Mouse (Mus musculus) C2C12 (cell line): ENCODE measurements around the gene Agtrap. TPM values are rescaled to one million over a fixed set of nuclear protein-coding genes. Genes with fewer than 3 reads are reported as not detected.

ENCODE experiments used
- H3K27me3 ChIP-seq: one replicate; pipeline ENCODE4 v1.6.1; 2011; ENCODE audit not compliant: control insufficient read depth, insufficient read depth, insufficient read length
- H3K36me3 ChIP-seq: one replicate; pipeline ENCODE4 v1.6.1; 2011; ENCODE audit not compliant: control insufficient read depth, insufficient read depth
- H3K4me3 ChIP-seq: one replicate; pipeline ENCODE4 v1.5.1; 2011; ENCODE audit warnings: mild to moderate bottlenecking, control low read depth; ENCODE audit not compliant: poor library complexity, insufficient read depth, severe bottlenecking
- H3K79me2 ChIP-seq: one replicate; pipeline ENCODE4 v1.6.1; 2011; ENCODE audit not compliant: control insufficient read depth, insufficient read depth
- H3K79me3 ChIP-seq: one replicate; pipeline ENCODE4 v1.6.1; 2011; ENCODE audit warnings: low read depth, control low read depth
- H3ac ChIP-seq: one replicate; pipeline ENCODE3; 2011; ENCODE audit warnings: low read depth; ENCODE audit not compliant: control insufficient read depth, insufficient read length
- CEBPB ChIP-seq: IDR thresholded peaks from one replicate; pipeline ENCODE4 v1.6.1; 2011; ENCODE audit warnings: low read depth, mild to moderate bottlenecking, control low read depth, moderate library complexity
- CTCF ChIP-seq: IDR thresholded peaks from one replicate; pipeline ENCODE4 v1.5.1; 2011; ENCODE audit not compliant: control insufficient read depth, insufficient read depth, insufficient read length
- FOSL1 ChIP-seq: IDR thresholded peaks from one replicate; pipeline ENCODE4 v1.8.0; 2011; ENCODE audit warnings: mild to moderate bottlenecking, low read length; ENCODE audit not compliant: poor library complexity, insufficient read depth, severe bottlenecking
- MAX ChIP-seq: IDR thresholded peaks from one replicate; pipeline ENCODE4 v1.6.1; 2011; ENCODE audit warnings: mild to moderate bottlenecking, control low read depth
- MYOD1 ChIP-seq: IDR thresholded peaks from one replicate; pipeline ENCODE4 v1.6.1; 2011; ENCODE audit warnings: low read depth; ENCODE audit not compliant: control insufficient read depth, insufficient read length
- MYOG ChIP-seq: IDR thresholded peaks from one replicate; pipeline ENCODE4 v1.6.1; 2011; ENCODE audit not compliant: control insufficient read depth, insufficient read length; ENCODE audit errors: extremely low read depth
- USF1 ChIP-seq: IDR thresholded peaks from one replicate; pipeline ENCODE4 v1.6.1; 2011; ENCODE audit warnings: low read depth, mild to moderate bottlenecking, control low read depth, moderate library complexity
- polyA plus RNA-seq: library from polyadenylated mRNA; unstranded; fragments of >200 nt; fragmentation: generic; extraction: Trizol; gene quantifications from one replicate; pipeline ENCODE4 v1.2.1, GENCODE M21; 2012; ENCODE audit warnings: missing spikeins

Gene Agtrap
- polyA plus RNA-seq, 1 experiment = 8.2 TPM

DNA sequence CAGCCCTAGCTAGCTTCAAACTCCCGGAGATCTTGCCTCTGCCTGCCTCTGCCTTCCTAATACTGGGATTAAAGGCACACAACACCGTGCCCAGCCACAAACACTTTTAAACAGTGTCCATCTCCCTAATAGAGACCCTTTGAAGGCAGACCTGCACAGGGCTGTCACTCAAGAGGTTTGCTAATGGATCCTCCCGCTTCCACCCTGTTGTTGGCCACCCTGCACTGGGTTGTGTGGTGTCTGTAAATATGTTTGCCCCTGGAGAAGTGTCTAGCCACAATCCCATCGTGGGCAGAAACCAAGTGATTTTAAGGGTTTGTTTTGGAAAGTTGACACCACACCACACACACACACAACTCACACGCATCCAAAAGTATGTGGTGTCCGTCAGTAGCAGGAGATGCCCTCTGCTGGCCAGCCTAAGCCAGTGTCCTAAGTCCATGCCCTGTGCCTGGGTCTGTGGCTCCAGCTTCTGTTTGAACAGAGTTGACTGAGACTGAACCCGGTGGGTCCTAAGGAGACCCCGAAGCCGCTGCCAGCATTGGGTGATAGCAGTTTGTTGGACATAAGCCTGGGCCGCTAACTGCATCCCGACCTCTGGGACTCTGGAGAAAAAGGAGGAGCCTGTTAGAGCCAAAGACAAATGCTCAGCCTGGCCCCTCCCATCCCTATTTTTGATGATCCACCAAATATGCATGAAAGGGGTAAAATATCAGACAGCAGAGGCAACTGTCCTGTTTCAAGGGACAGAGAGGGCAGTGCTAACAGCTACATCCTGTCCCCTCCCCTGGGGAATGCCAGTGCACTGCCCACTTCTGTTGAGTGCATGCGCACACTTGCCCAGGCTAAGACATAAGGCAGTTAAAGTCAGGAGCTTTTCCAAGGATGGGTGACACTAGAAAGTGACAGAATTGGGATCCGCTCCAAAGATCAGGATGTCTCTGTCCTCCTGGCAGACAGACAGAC, 27.4 kb downstream of the Agtrap start:
- Histone ChIP-seq H3K36me3 (peaks cover 21% of the 10 kb centered on the region), H3K4me3 (no peak overlapping the region), H3K79me3 (no peaks in the 10 kb centered on the region), H3ac (no peak overlapping the region), H3K79me2 (no peaks in the 10 kb centered on the region), H3K27me3 (no peaks in the 10 kb centered on the region)
- TF ChIP-seq CEBPB = no peak
- TF ChIP-seq CTCF = peak; percentile 86
- TF ChIP-seq MYOG = no peak

- Histone ChIP-seq H3K36me3 (peaks cover 29% of the 10 kb centered on the region), H3K4me3 (no peak overlapping the region), H3K79me2 (no peaks in the 10 kb centered on the region), H3K79me3 (no peaks in the 10 kb centered on the region), H3K27me3 (no peaks in the 10 kb centered on the region), H3ac (no peak overlapping the region)
- TF ChIP-seq CTCF = no peak
- no peak for TF ChIP-seq MYOG
- TF ChIP-seq CEBPB = no peak
- no peak for TF ChIP-seq MAX
Measured at GRCm38 (mm10) chr4:148058993-148059392, 28.8 kb downstream of the Agtrap start.

GRCm38 (mm10) chr4:148058218-148058819, 29.5 kb downstream of the Agtrap start:
- H3K4me3 ChIP-seq = no peak overlapping the region
- H3K27me3 ChIP-seq = no peaks in the 10 kb centered on the region
- H3K36me3 ChIP-seq = peaks cover 31% of the 10 kb centered on the region
- no peaks in the 10 kb centered on the region for H3K79me2 ChIP-seq
- no peak overlapping the region for H3ac ChIP-seq
- TF ChIP-seq MYOD1 (no peak), FOSL1 (no peak), MAX (no peak), USF1 (no peak), CTCF (no peak), CEBPB (no peak), MYOG (no peak)
- no peaks in the 10 kb centered on the region for H3K79me3 ChIP-seq

GRCm38 (mm10) chr4:148057661-148058209, 30.1 kb downstream of the Agtrap start:
- TF ChIP-seq MAX (no peak), CTCF (no peak), CEBPB (no peak), MYOD1 (no peak), USF1 (no peak), MYOG (no peak), FOSL1 (no peak)
- no peak overlapping the region for H3K4me3 ChIP-seq
- H3K79me3 ChIP-seq = no peaks in the 10 kb centered on the region
- no peak overlapping the region for H3ac ChIP-seq
- H3K27me3 ChIP-seq = no peaks in the 10 kb centered on the region
- H3K79me2 ChIP-seq = no peaks in the 10 kb centered on the region
- H3K36me3 ChIP-seq = peaks cover 35% of the 10 kb centered on the region

DNA sequence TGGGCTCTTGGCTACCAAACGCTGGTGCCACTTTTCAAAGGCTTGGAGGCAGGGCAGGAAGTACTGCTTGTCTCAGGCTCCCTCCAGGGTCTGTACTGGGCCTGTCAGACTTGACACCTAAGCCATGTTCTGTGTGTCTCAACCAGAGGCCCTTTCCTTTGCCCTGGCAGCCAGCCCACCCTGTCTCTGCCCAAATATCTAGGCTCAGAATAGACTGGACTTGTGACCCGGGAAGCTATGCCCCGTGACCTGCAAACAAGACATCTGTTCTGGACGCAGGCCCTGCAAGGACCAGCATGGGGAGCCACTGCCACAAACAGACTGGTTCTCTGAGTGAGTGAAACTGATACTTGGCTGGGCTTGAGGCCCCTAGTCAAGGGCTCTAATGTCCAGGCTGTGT, 31.0 kb downstream of the Agtrap start:
- H3K36me3 ChIP-seq = peaks cover 35% of the 10 kb centered on the region
- no peak overlapping the region for H3K4me3 ChIP-seq
- no peaks in the 10 kb centered on the region for H3K79me2 ChIP-seq
- no peaks in the 10 kb centered on the region for H3K27me3 ChIP-seq
- no peak overlapping the region for H3ac ChIP-seq
- TF ChIP-seq CEBPB = no peak
- no peak for TF ChIP-seq FOSL1
- no peak for TF ChIP-seq MAX
- TF ChIP-seq MYOD1 = no peak
- TF ChIP-seq USF1 = no peak
- TF ChIP-seq CTCF = no peak
- TF ChIP-seq MYOG = no peak
- H3K79me3 ChIP-seq = no peaks in the 10 kb centered on the region

DNA sequence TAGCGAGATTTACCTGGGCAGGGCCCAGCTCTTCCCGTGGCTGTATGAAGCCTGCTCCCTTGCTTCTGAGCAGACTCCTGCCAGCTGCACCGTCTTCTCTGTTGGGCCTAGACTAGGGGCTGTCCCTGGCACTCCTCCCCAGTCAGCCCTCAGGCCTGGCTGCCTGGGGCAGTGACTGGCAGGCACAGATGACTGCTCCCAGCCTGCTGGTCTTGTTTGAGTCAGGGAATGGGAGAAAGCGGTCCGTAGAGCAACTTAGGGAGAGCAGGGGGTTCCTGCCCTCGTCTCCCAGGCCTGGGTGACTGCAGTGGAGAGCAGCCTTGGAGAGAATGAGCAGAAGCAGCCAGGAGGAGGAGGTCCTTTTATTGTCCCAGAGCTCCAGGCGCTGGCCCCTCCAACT, 31.6 kb downstream of the Agtrap start:
- Histone ChIP-seq H3K4me3 (no peak overlapping the region), H3K36me3 (peaks cover 35% of the 10 kb centered on the region), H3K79me3 (no peaks in the 10 kb centered on the region), H3ac (no peak overlapping the region), H3K79me2 (no peaks in the 10 kb centered on the region), H3K27me3 (no peaks in the 10 kb centered on the region)
- no peak for TF ChIP-seq MAX
- no peak for TF ChIP-seq USF1
- TF ChIP-seq MYOD1 = no peak
- no peak for TF ChIP-seq CTCF
- no peak for TF ChIP-seq CEBPB
- no peak for TF ChIP-seq MYOG
- no peak for TF ChIP-seq FOSL1
